Mouse (Mus musculus) lung, adult 2 months (tissue): ENCODE measurements around the gene Gigyf2. TPM values are rescaled to one million over a fixed set of nuclear protein-coding genes. Genes with fewer than 3 reads are reported as not detected.
A peak's percentile ranks its signal among the peaks of the same experiment; 100 is the strongest.

Experiments
- DNase-seq: peaks from one replicate; pipeline ENCODE4 v3.0.0; 2022
- H3K4me1 ChIP-seq: fragments of 200-500 bp; 2 replicates; pipeline ENCODE4 v1.6.1; 2011; ENCODE audit warnings: low read length; ENCODE audit not compliant: control insufficient read depth, insufficient read depth
- H3K4me3 ChIP-seq: fragments of 200-500 bp; replicated peaks from 2 replicates; pipeline ENCODE3; 2011; ENCODE audit warnings: low read depth, mild to moderate bottlenecking, control low read depth, low read length; ENCODE audit errors: extremely low read depth
- CTCF ChIP-seq: fragments of 200-500 bp; IDR thresholded peaks from 2 replicates; pipeline ENCODE4 v1.5.1; 2011; ENCODE audit warnings: mild to moderate bottlenecking, low read length, control low read depth; ENCODE audit not compliant: insufficient read depth
- POLR2A ChIP-seq: fragments of 200-500 bp; IDR thresholded peaks from 2 replicates; pipeline ENCODE4 v1.6.1; 2011; ENCODE audit warnings: low read depth, mild to moderate bottlenecking, control low read depth, low read length, borderline replicate concordance; ENCODE audit errors: extremely low read depth
- WGBS: fragments of 180-500 bp; shearing (Covaris S2); methylation state at CpG from one replicate; pipeline ENCODE4 v1.1.7; 2018; 5-methylcytosine and 5-hydroxymethylcytosine counted together
- polyA plus RNA-seq: library from polyadenylated mRNA; depleted of rRNA; stranded (reverse); fragments of >200 nt; gene quantifications from 2 replicates; pipeline ENCODE4 v1.2.3, GENCODE M21; 2012

Gene Gigyf2
- polyA plus RNA-seq, 1 experiment, result 30.4 TPM

DNA sequence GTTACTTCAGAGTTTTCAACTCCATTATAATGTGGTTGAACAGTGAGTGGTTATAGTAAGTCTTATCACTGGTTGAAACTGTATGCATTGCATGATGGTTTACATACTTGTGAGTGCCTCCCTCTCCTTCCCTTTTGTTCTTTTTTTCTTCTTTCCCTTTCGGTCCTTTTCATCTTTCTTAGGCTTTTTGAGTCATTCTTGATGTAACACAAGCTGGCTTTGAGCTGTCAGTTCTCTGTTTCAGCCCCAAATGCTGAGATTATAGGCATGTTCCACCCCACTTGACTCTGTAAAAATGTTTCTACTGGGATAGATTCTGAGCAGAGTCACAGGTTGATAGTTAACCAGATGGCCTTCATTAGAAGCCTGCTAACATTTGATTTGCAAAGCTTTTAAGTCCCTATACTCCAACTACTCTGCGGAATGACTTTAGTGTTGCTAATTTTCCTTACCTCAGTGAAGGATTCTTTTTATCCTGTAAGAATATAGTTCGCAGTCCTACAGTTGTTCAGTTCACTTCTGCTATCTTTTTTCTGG lies 51.3 kb downstream of the Gigyf2 start:
- H3K4me3 ChIP-seq, result no peak overlapping the region
- no peaks in the 10 kb centered on the region; the same call in 1 of the 2 replicates for H3K4me1 ChIP-seq
- no peak for DNase-seq
- no peak for TF ChIP-seq POLR2A
- no peak for TF ChIP-seq CTCF
- WGBS, result 83% methylated on average over 3 of the region's 3 CpGs

DNA sequence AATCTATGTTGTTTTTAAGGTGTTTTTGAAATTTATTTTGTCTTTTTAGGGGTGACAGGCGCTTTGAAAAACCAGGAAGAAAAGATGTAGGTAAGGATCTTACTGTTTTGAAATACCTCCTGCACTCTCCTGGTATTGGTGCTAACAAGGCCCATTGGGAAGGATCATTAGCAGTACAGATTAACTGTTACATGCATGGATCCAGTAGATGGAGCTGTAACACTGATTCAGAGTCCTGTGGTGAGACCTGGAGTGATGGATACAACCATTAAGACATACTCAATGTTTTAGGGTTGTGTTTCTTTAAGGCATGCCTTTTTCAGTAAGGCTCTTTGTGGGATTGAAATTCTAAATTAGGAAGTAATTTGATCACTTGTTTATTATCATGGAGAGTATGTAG lies 53.1 kb downstream of the Gigyf2 start:
- TF ChIP-seq CTCF (no peak), POLR2A (no peak)
- WGBS, result 96% methylated on average over 1 of the region's 1 CpGs

DNA sequence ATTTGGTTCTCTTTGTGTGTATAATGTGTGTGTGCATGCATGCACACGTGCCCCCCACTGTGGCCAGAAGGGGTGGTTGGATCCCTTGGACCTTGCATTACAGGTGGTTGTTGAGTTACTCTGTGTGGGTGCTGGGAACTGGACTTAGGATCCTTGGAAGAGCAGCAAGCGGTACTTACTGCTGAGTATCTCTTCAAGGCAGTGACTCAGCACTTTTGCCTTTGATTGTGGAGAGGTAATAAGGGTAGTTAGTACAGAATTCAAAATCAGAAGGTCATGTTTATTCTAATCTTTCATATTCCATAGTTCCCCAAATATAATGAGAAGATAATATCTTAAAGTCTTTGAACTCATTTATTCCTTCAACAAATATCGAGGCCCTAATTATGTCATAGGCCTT lies 54.4 kb downstream of the Gigyf2 start:
- 85% methylated on average over 3 of the region's 3 CpGs for WGBS
- TF ChIP-seq CTCF (no peak), POLR2A (no peak)

More for the DNA sequence above, 53.1 kb downstream of the Gigyf2 start:
- DNase-seq, result no peak
- H3K4me1 ChIP-seq, result no peaks in the 10 kb centered on the region; the same call in 1 of the 2 replicates
- H3K4me3 ChIP-seq, result no peak overlapping the region

DNA sequence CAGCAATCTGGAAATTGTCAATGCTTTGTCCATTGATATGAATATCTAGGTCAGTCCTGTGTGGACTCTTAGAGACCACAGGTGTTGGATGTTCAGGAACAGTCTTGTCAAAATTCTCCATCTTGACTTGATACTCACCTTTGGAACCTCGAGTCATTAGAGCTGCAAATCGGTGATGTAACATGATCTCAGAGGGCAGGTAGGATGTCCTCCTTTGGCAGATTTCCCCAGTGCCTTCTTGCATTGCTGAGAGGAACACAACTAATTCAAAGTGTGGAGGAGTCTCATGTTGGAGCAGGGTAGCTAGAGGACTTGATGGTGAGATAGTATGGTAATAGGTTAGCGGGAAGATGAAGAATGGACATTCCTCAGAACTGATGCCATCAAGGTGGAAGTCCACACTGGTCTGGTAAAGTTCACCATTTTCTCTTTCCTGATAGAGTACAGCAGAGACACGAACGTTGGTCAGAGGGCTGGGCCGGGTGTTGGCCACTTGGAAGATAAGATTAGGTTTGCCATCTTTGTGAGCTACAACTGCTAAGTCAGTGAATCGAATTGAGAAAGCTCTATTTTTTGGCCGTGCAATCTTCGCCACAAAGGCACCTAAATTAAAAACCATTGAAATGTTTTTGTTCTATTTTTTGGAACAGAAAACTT lies 59.8 kb downstream of the Gigyf2 start:
- TF ChIP-seq POLR2A (no peak), CTCF (no peak)
- Histone ChIP-seq H3K4me3 (no peak overlapping the region), H3K4me1 (no peaks in the 10 kb centered on the region)
- 83% methylated on average over 9 of the region's 9 CpGs for WGBS
- DNase-seq, result no peak

More for the DNA sequence above, 54.4 kb downstream of the Gigyf2 start:
- DNase-seq, result no peak
- Histone ChIP-seq H3K4me3 (no peak overlapping the region), H3K4me1 (no peaks in the 10 kb centered on the region; the same call in 1 of the 2 replicates)

DNA sequence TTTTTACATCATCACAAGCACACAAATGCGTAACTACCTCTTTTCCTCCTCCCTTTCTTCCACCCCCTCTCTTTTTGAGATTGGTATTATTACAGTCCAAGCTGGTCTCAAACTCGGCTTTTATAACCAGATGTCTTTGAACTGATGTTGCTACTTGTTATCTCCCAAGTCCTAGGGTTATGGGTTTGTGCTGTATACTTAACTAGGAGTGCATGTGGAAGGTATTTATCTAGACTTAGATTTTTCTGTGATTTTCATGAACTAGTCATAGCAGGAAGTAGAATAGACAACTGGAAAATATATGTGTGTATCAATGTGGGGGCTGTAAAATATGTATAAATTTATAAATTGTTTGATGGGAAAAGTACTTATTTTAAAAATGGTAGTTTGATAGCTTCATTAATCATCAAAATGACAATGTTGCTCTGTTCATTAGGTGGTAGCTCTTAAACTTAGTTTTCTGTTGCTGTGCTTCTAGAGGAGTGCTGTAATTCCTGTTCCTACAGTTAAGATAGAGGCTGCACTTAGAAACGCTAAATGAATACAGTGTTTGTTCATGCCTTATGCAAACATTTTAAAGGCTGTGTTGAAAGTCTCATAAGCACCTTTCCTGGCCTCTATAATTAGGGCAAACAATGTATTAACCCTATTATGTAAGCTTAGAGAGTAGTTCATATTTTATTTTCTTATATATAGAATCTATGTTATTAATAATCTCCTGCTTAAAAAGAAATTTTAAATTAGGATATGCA lies 66.8 kb downstream of the Gigyf2 start:
- 67% methylated on average over 3 of the region's 3 CpGs for WGBS
- DNase-seq, result no peak
- Histone ChIP-seq H3K4me1 (no peaks in the 10 kb centered on the region; the same call in 1 of the 2 replicates), H3K4me3 (peak overlapping the region; percentile 23)
- no peak for TF ChIP-seq POLR2A
- no peak for TF ChIP-seq CTCF

DNA sequence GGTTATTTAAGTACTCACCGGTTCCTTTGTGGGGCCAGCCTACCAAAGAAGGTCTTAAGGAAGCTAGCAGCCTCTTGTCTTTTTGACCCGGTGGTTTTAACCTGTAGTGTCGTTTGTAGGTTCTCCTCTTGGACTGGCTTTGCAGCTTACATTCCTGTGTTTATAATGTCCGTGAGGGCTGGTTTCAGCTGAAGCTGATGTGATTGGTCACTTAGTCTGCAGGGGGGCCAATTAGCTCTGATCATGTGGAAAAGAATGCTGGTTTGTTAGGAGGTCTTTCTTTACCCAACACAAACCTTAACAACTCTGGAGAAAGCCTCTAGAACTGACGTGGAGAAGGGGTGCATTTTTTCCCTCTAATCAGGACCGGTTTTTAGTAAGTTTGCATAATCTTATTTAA lies 67.8 kb downstream of the Gigyf2 start, which contains the start of gene Kcnj13:
Kcnj13 (minus strand) TSS at position 136 of the 400 bp plus-strand sequence.
- TF ChIP-seq CTCF (no peak), POLR2A (no peak)
- 46% methylated on average over 6 of the region's 6 CpGs for WGBS
- DNase-seq, result no peak
- H3K4me1 ChIP-seq, result no peaks in the 10 kb centered on the region; the same call in 1 of the 2 replicates
- peak within 1 kb of the TSS; percentile 23 for H3K4me3 ChIP-seq

DNA sequence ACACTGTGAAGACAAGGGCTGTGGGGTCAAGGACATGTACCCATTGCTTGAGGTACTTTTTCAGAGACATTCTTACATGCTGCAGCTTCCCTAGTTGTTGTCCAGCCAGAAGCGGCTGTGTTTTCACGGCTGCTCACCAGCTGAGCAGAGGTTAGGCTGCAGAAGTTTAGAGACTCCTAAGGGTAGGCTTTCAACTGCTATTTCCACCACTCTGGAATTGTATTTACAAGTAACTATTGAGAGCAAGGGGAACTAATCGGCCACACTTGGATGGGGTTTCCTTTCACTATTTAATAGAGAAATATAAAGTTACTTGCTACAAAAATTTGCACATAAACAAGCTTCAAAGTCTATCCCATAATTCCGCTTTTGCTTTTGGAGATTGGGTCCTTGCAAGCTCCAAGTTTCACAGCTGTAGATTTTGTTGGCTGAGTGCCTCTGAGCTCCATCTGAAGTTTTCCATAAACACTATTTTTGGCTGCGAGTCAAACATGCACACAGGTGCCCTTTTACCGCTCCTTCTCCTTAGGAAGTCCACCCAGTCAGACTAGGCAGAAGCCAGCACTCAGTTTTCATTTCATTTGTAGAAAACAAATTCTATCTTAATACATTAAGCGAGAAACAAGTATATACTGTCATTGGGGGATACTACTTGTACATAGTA lies 70.3 kb downstream of the Gigyf2 start:
- H3K4me1 ChIP-seq, result no peaks in the 10 kb centered on the region; the same call in 1 of the 2 replicates
- no peak for TF ChIP-seq POLR2A
- no peak for TF ChIP-seq CTCF
- peak; percentile 21 for DNase-seq
- 44% methylated on average over 7 of the region's 7 CpGs for WGBS
- no peak overlapping the region for H3K4me3 ChIP-seq

DNA sequence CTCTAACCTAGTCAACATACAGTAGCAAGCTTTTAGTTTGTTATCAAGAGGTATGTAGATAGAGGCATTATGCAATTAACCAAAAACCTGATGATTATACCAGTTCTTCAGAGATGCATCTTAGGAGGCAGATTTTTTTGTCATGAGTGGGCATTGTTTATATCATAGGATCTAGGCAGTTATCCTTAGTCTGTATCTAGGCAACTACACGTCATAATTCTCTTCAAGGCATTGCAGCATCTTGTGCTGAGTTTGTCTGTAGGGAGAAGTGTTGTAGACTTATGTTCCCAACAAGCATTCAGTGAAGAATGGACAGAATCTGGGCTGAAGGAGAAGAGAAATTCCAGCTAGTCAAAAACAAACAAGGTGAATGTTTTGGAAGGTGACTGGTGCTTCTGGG lies 77.9 kb downstream of the Gigyf2 start:
- TF ChIP-seq POLR2A (no peak), CTCF (no peak)
- H3K4me3 ChIP-seq, result no peak overlapping the region
- DNase-seq, result no peak
- 81% methylated on average over 1 of the region's 1 CpGs for whole genome bisulfite sequencing
- no peaks in the 10 kb centered on the region for H3K4me1 ChIP-seq

DNA sequence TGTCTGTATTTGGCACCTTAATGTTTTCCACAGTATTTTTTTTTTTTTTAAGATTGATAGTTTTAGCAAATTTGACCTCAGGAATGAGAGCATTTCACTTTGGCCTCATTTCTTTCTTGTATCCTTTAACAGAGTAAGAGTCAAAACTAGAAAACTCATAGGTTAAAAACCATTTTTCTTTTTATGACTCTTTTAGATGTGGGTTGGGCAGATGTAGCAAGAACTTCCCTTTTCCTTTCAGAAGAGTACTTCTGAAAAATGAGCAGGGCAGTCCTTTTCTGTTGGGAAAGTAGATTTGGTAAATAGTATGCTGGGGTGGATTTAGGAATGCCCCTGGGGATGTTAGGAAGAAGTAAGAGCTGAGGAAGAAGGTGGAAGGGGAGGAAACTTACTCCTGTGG lies 79.2 kb downstream of the Gigyf2 start:
- Histone ChIP-seq H3K4me1 (no peaks in the 10 kb centered on the region), H3K4me3 (no peak overlapping the region)
- no peak for DNase-seq
- TF ChIP-seq CTCF (no peak), POLR2A (no peak)
